Comparison of ENCODE assay signal across 8 mouse cellular contexts in genomic region chr14:30825476-30826131, GRCm38 (mm10). TPM values are rescaled to one million over a fixed set of nuclear protein-coding genes. Genes with fewer than 3 reads are reported as not detected.
DNase-seq lines count a peak whose midpoint lies in the region; ATAC-seq and TF ChIP-seq lines count a peak whose summit lies in the region.

TSS of gene Tmem110 (plus strand) at chr14:30825590.

- H3K27me3 ChIP-seq in heart, embryonic 10.5 days (ENCODE audit: insufficient read depth, poor library complexity, severe bottlenecking) = no peaks in the 10 kb centered on the region
- no peaks in the 10 kb centered on the region for H3K27me3 ChIP-seq in kidney, embryonic 16.5 days (ENCODE audit: insufficient read depth, low read length)
- no peaks in the 10 kb centered on the region for H3K27me3 ChIP-seq in liver, adult 2 months (ENCODE audit: control insufficient read depth, insufficient read depth, low read length)
- H3K27me3 ChIP-seq in myocyte (ENCODE audit: control insufficient read depth, insufficient read depth, insufficient read length) = no peaks in the 10 kb centered on the region
- H3K27me3 ChIP-seq in splenic B cell, adult 2 months (ENCODE audit: control insufficient read depth, insufficient read depth, low read length, poor library complexity, severe bottlenecking) = no peaks in the 10 kb centered on the region; the same call in 1 of the 2 replicates

- H3K4me1 ChIP-seq in bone marrow macrophage, adult 2 months (ENCODE audit: control insufficient read depth, insufficient read depth, low read length) = peaks cover 27% of the 10 kb centered on the region
- H3K4me1 ChIP-seq in embryonic fibroblast, embryonic 13.5 days (ENCODE audit: control insufficient read depth, insufficient read depth, low read length) = peaks cover 13% of the 10 kb centered on the region
- H3K4me1 ChIP-seq in heart, embryonic 10.5 days = peaks cover 37% of the 10 kb centered on the region
- H3K4me1 ChIP-seq in kidney, embryonic 16.5 days (ENCODE audit: insufficient read depth, low read length) = peaks cover 34% of the 10 kb centered on the region
- H3K4me1 ChIP-seq in liver, adult 2 months (ENCODE audit: control insufficient read depth, insufficient read depth, low read length) = peaks cover 14% of the 10 kb centered on the region

- DNase-seq in A20 (ENCODE audit: low read depth, low spot score) = peak; percentile 89
- DNase-seq in heart, embryonic 10.5 days (ENCODE audit: low spot score) = peak; percentile 90
- DNase-seq in liver, adult 2 months (ENCODE audit: extremely low read depth, low read depth, low spot score) = peak; percentile 67
- peak; percentile 85 for DNase-seq in splenic B cell, adult 2 months (ENCODE audit: low read depth, low spot score)

- H3K4me3 ChIP-seq in bone marrow macrophage, adult 2 months (ENCODE audit: insufficient read depth, low read length) = peak within 1 kb of the TSS; percentile 92
- H3K4me3 ChIP-seq in embryonic fibroblast, embryonic 13.5 days (ENCODE audit: insufficient read depth, low read length) = peak within 1 kb of the TSS; percentile 85
- H3K4me3 ChIP-seq in heart, embryonic 10.5 days = peak within 1 kb of the TSS; percentile 87
- peak within 1 kb of the TSS; percentile 82 for H3K4me3 ChIP-seq in kidney, embryonic 16.5 days (ENCODE audit: low read length)
- peak within 1 kb of the TSS; percentile 96 for H3K4me3 ChIP-seq in liver, adult 2 months (ENCODE audit: insufficient read depth, low read depth, low read length)
- H3K4me3 ChIP-seq in myocyte = peak within 1 kb of the TSS; percentile 43

- peak within 1 kb of the TSS; percentile 36; the same call in 1 of the 2 replicates for H3K27ac ChIP-seq in bone marrow macrophage, adult 2 months (ENCODE audit: insufficient read depth, low read depth, low read length)
- peak within 1 kb of the TSS; percentile 31; the same call in 1 of the 2 replicates for H3K27ac ChIP-seq in embryonic fibroblast, embryonic 13.5 days (ENCODE audit: insufficient read depth, low read length)
- H3K27ac ChIP-seq in heart, embryonic 10.5 days = peak within 1 kb of the TSS; percentile 92
- peak within 1 kb of the TSS; percentile 61; the same call in 1 of the 2 replicates for H3K27ac ChIP-seq in kidney, embryonic 16.5 days (ENCODE audit: low read length)
- peak within 1 kb of the TSS; percentile 32; the same call in 1 of the 2 replicates for H3K27ac ChIP-seq in liver, adult 2 months (replicated peaks; ENCODE audit: insufficient read depth, low read depth, low read length)

- peak within 1 kb of the TSS; percentile 89 for H3K9ac ChIP-seq in kidney, embryonic 16.5 days (replicated peaks; ENCODE audit: low read length)
- peak within 1 kb of the TSS; percentile 95 for H3K9ac ChIP-seq in liver, adult 2 months (ENCODE audit: low read depth, low read length)

- peak; percentile 96 for ATAC-seq in kidney, embryonic 16.5 days (ENCODE audit: low FRiP score, low TSS enrichment)

- no peak for TF ChIP-seq CTCF in bone marrow macrophage, adult 2 months (IDR thresholded peaks at IDR 0.05; ENCODE audit: low read depth, low read length)
- TF ChIP-seq CTCF in embryonic fibroblast, embryonic 13.5 days (IDR thresholded peaks at IDR 0.05; ENCODE audit: borderline replicate concordance, insufficient read depth, low read length) = no peak; the same call in 1 of the 2 replicates
- no peak; the same call in none of the 2 replicates for TF ChIP-seq CTCF in liver, adult 2 months (IDR thresholded peaks at IDR 0.05; ENCODE audit: low read depth, low read length)

- peaks cover 14% of the 10 kb centered on the region for H3K79me2 ChIP-seq in liver, adult 2 months (ENCODE audit: control insufficient read depth, insufficient read depth, low read length)
- peaks cover 13% of the 10 kb centered on the region for H3K79me2 ChIP-seq in myocyte (ENCODE audit: control insufficient read depth, insufficient read depth)

- whole genome bisulfite sequencing in heart, embryonic 10.5 days = under 1% methylated on average over 67 of the region's 68 CpGs
- WGBS in kidney, embryonic 16.5 days = under 1% methylated on average over 48 of the region's 68 CpGs
- under 1% methylated on average over 68 of the region's 68 CpGs for WGBS in liver, adult 2 months

- no peaks in the 10 kb centered on the region for H3K9me3 ChIP-seq in heart, embryonic 10.5 days
- no peaks in the 10 kb centered on the region for H3K9me3 ChIP-seq in kidney, embryonic 16.5 days (ENCODE audit: low read length)

- TF ChIP-seq POLR2A in bone marrow macrophage, adult 2 months (IDR thresholded peaks at IDR 0.05; ENCODE audit: borderline replicate concordance, low read depth, low read length) = no peak
- peak; percentile 63 for TF ChIP-seq POLR2A in embryonic fibroblast, embryonic 13.5 days (IDR thresholded peaks at IDR 0.05; ENCODE audit: low read depth, low read length)
- TF ChIP-seq POLR2A in liver, adult 2 months (IDR thresholded peaks at IDR 0.05; ENCODE audit: extremely low read depth, insufficient read depth, low read length) = no peak
- peak; percentile 64 for TF ChIP-seq POLR2A in myocyte (IDR thresholded peaks at IDR 0.05; ENCODE audit: insufficient read length, low read depth)

- peak within 1 kb of the TSS; percentile 83 for H3K4me2 ChIP-seq in kidney, embryonic 16.5 days (replicated peaks; ENCODE audit: low read depth, low read length)
- H3K4me2 ChIP-seq in myocyte (ENCODE audit: low read depth) = peak within 1 kb of the TSS; percentile 83

- H3ac ChIP-seq in myocyte (ENCODE audit: control insufficient read depth, insufficient read length) = peak within 1 kb of the TSS; percentile 58

- no peaks in the 10 kb centered on the region for H3K36me3 ChIP-seq in heart, embryonic 10.5 days
- H3K36me3 ChIP-seq in kidney, embryonic 16.5 days (ENCODE audit: insufficient read depth, low read length) = no peaks in the 10 kb centered on the region
- no peaks in the 10 kb centered on the region for H3K36me3 ChIP-seq in liver, adult 2 months (ENCODE audit: control insufficient read depth, insufficient read depth, low read length)
- no peaks in the 10 kb centered on the region for H3K36me3 ChIP-seq in myocyte (ENCODE audit: control insufficient read depth, insufficient read depth)
- H3K36me3 ChIP-seq in splenic B cell, adult 2 months (ENCODE audit: control insufficient read depth, insufficient read depth, low read length, poor library complexity, severe bottlenecking) = no peaks in the 10 kb centered on the region

TF ChIP-seq in myocyte, 11 proteins besides CTCF, POLR2A, EP300 and RAD21:
- TF ChIP-seq POLR2AphosphoS2 (IDR thresholded peaks at IDR 0.05; ENCODE audit: insufficient read length, low read depth) (peak; percentile 76), E2F4 (IDR thresholded peaks at IDR 0.05; ENCODE audit: insufficient read depth) (no peak)

RNA-seq across cellular contexts. Expression of gene Tmem110, which starts in this region (rescaled TPM):
- 8.0 and 8.4 TPM in 2 replicates for polyA plus RNA-seq in bone marrow macrophage, adult 2 months (2012; ENCODE audit: insufficient read depth, insufficient read length, missing spikeins)
- polyA plus RNA-seq in embryonic fibroblast, embryonic 13.5 days (2011; ENCODE audit: insufficient read length, low read depth, missing spikeins) = 17.4 and 24.8 TPM in 2 replicates
- 18.3 and 25.1 TPM in 2 replicates for polyA plus RNA-seq in heart, embryonic 10.5 days (2016; fragmentation: Nextera tagmentation; extraction: Ambion mirVana)
- 25.1 and 25.7 TPM in 2 replicates for polyA plus RNA-seq in kidney, embryonic 16.5 days (2015; fragmentation: Nextera tagmentation; extraction: Ambion mirVana)
- total RNA-seq in liver, adult 2 months (2014; rRNA removed) = 3.7 and 4.1 TPM in 2 replicates
- polyA plus RNA-seq in liver, adult 2 months (2012; rRNA removed) = 7.5 and 8.2 TPM in 2 replicates
- polyA plus RNA-seq in myocyte (2012; fragmentation: generic; extraction: Trizol) = 9.1 TPM

Comparison
In these comparisons a context has a peak if more than half of its experiments do, and no peak if none do; other contexts are left out.
1. Peak in every context shown above with its lines: DNase-seq, ATAC-seq, H3K4me3 ChIP-seq and H3K27ac ChIP-seq.
2. H3K27ac ChIP-seq: peak in every context shown above with its lines; median percentile 92 in heart, embryonic 10.5 days; 61 in kidney, embryonic 16.5 days; 36 in bone marrow macrophage, adult 2 months; 32 in liver, adult 2 months; 31 in embryonic fibroblast, embryonic 13.5 days.
3. H3K4me3 ChIP-seq: peak in every context shown above with its lines; median percentile 96 in liver, adult 2 months; 92 in bone marrow macrophage, adult 2 months; 87 in heart, embryonic 10.5 days; 85 in embryonic fibroblast, embryonic 13.5 days; 82 in kidney, embryonic 16.5 days; 43 in myocyte.
4. POLR2A ChIP-seq: peak in embryonic fibroblast, embryonic 13.5 days (single experiment) and myocyte (single experiment); none in bone marrow macrophage, adult 2 months (single experiment) and liver, adult 2 months (single experiment).